ENCODE assay signal across 15 mouse cellular contexts in genomic region chr9:85986142-85986541, GRCm38 (mm10).
"Had no signal": no experiment of that assay in that cellular context is flagged by ENCODE, and none has a peak within 500 bp of the region (broad histone marks: within the 10 kb centered on the region; RNA-seq: fewer than 3 reads in every experiment).

No protein-coding gene starts in this region.

- H3K27ac ChIP-seq: kidney, postnatal 0 days; limb, embryonic 10.5 days; liver, embryonic 15.5 days; midbrain, embryonic 13.5 days; stomach, postnatal 0 days had no signal

- DNase-seq: kidney, adult 11 months; kidney, adult 9 months; kidney, postnatal 36 days; layer of hippocampus, adult 9-11 months; layer of hippocampus, postnatal 36 days; lung, adult 2 months; lung, postnatal 36 days; right cerebral cortex, postnatal 25 days; thymus, postnatal 4 days had no signal

- H3K4me3 ChIP-seq: limb, embryonic 10.5 days; liver, embryonic 15.5 days; midbrain, embryonic 13.5 days; neural tube, embryonic 13.5 days had no signal

- H3K4me1 ChIP-seq: limb, embryonic 10.5 days; liver, embryonic 15.5 days; midbrain, embryonic 13.5 days had no signal
